Mouse (Mus musculus): ENCODE measurements around the gene Exoc3. TPM values are rescaled to one million over a fixed set of nuclear protein-coding genes. Genes with fewer than 3 reads are reported as not detected.

Gene Exoc3
- 76.5 and 90.5 TPM in 2 replicates for polyA plus RNA-seq (2014; fragmentation: Nextera tagmentation; extraction: Ambion mirVana)

GRCm38 (mm10) chr13:74208317-74208985 is at the start of gene Exoc3:
Gene Exoc3 (minus strand): TSS chr13:74208732.
- Histone ChIP-seq H3K4me2 (peak within 1 kb of the TSS; percentile 93), H3K9me3 (ENCODE audit: low read depth, low read length) (no peaks in the 10 kb centered on the region), H3K27me3 (ENCODE audit: insufficient read depth, low read length) (no peaks in the 10 kb centered on the region), H3K4me1 (ENCODE audit: insufficient read depth) (no peaks in the 10 kb centered on the region), H3K9ac (peak within 1 kb of the TSS; percentile 64), H3K36me3 (ENCODE audit: insufficient read depth) (peaks cover 18% of the 10 kb centered on the region), H3K27ac (ENCODE audit: low read depth) (peak within 1 kb of the TSS; percentile 89), H3K4me3 (ENCODE audit: low read depth, low read length) (peak within 1 kb of the TSS; percentile 62)
- ATAC-seq (ENCODE audit: insufficient read depth) (peak; percentile 98), DNase-seq (peak; percentile 94)
- no peak; the same call in 1 of the 2 replicates for TF ChIP-seq CTCF (IDR thresholded peaks at IDR 0.05; ENCODE audit: low read depth)
- WGBS = under 1% methylated on average over 39 of the region's 39 CpGs

- H3K9ac ChIP-seq = no peak overlapping the region
- DNase-seq (peak; percentile 23), ATAC-seq (ENCODE audit: insufficient read depth) (no peak)
- H3K4me3 ChIP-seq (ENCODE audit: low read depth, low read length) = no peak overlapping the region
- H3K4me2 ChIP-seq = no peak overlapping the region
- H3K4me1 ChIP-seq (ENCODE audit: insufficient read depth) = 0 out of 2 replicates have a peak, but pooled peaks cover 5% of the 10 kb centered on the region
- H3K27ac ChIP-seq (ENCODE audit: low read depth) = no peak overlapping the region
- H3K9me3 ChIP-seq (ENCODE audit: low read depth, low read length) = no peaks in the 10 kb centered on the region
- no peak for TF ChIP-seq CTCF (IDR thresholded peaks at IDR 0.05; ENCODE audit: low read depth)
- no peaks in the 10 kb centered on the region for H3K36me3 ChIP-seq (ENCODE audit: insufficient read depth)
- H3K27me3 ChIP-seq (ENCODE audit: insufficient read depth, low read length) = no peaks in the 10 kb centered on the region
Measured at GRCm38 (mm10) chr13:74246494-74246893, 38.0 kb upstream of the Exoc3 start.

GRCm38 (mm10) chr13:74245899-74246231 is 37.3 kb upstream of the Exoc3 start:
- ATAC-seq (ENCODE audit: insufficient read depth) (peak; percentile 63; the same call in 1 of the 2 replicates), DNase-seq (no peak)
- no peak overlapping the region for H3K4me3 ChIP-seq (ENCODE audit: low read depth, low read length)
- no peaks in the 10 kb centered on the region for H3K9me3 ChIP-seq (ENCODE audit: low read depth, low read length)
- H3K9ac ChIP-seq = no peak overlapping the region
- TF ChIP-seq CTCF (IDR thresholded peaks at IDR 0.05; ENCODE audit: low read depth) = no peak
- H3K27ac ChIP-seq (ENCODE audit: low read depth) = no peak overlapping the region
- no peaks in the 10 kb centered on the region for H3K27me3 ChIP-seq (ENCODE audit: insufficient read depth, low read length)
- peak overlapping the region; percentile 29 for H3K4me2 ChIP-seq
- H3K36me3 ChIP-seq (ENCODE audit: insufficient read depth) = no peaks in the 10 kb centered on the region
- 61% methylated on average over 4 of the region's 4 CpGs for WGBS
- H3K4me1 ChIP-seq (ENCODE audit: insufficient read depth) = 0 out of 2 replicates have a peak, but pooled peaks cover 5% of the 10 kb centered on the region

GRCm38 (mm10) chr13:74245214-74245898 is 36.8 kb upstream of the Exoc3 start:
- DNase-seq = peak; percentile 84
- H3K36me3 ChIP-seq (ENCODE audit: insufficient read depth) = no peaks in the 10 kb centered on the region
- H3K9ac ChIP-seq = no peak overlapping the region
- TF ChIP-seq CTCF (IDR thresholded peaks at IDR 0.05; ENCODE audit: low read depth) = no peak
- H3K27ac ChIP-seq (ENCODE audit: low read depth) = no peak overlapping the region
- whole genome bisulfite sequencing = 30% methylated on average over 17 of the region's 17 CpGs
- H3K4me1 ChIP-seq (ENCODE audit: insufficient read depth) = 0 out of 2 replicates have a peak, but pooled peaks cover 5% of the 10 kb centered on the region
- ATAC-seq (ENCODE audit: insufficient read depth) = peak; percentile 95
- H3K27me3 ChIP-seq (ENCODE audit: insufficient read depth, low read length) = no peaks in the 10 kb centered on the region
- no peak overlapping the region for H3K4me3 ChIP-seq (ENCODE audit: low read depth, low read length)
- H3K9me3 ChIP-seq (ENCODE audit: low read depth, low read length) = no peaks in the 10 kb centered on the region
- peak overlapping the region; percentile 29 for H3K4me2 ChIP-seq

- peak; percentile 63 for ATAC-seq (ENCODE audit: insufficient read depth)
- no peak for TF ChIP-seq CTCF (IDR thresholded peaks at IDR 0.05; ENCODE audit: low read depth)
- no peaks in the 10 kb centered on the region for H3K36me3 ChIP-seq (ENCODE audit: insufficient read depth)
- H3K9me3 ChIP-seq (ENCODE audit: low read depth, low read length) = no peaks in the 10 kb centered on the region
- DNase-seq = peak; percentile 20
- H3K27me3 ChIP-seq (ENCODE audit: insufficient read depth, low read length) = no peaks in the 10 kb centered on the region
- no peak overlapping the region for H3K27ac ChIP-seq (ENCODE audit: low read depth)
- no peak overlapping the region for H3K9ac ChIP-seq
- no peak overlapping the region for H3K4me3 ChIP-seq (ENCODE audit: low read depth, low read length)
- no peaks in the 10 kb centered on the region for H3K4me1 ChIP-seq (ENCODE audit: insufficient read depth)
- H3K4me2 ChIP-seq = no peak overlapping the region
- 53% methylated on average over 7 of the region's 7 CpGs for WGBS
Measured at GRCm38 (mm10) chr13:74237574-74237973, 29.0 kb upstream of the Exoc3 start.

- H3K27me3 ChIP-seq (ENCODE audit: insufficient read depth, low read length) = no peaks in the 10 kb centered on the region
- 32% methylated on average over 1 of the region's 1 CpGs for WGBS
- no peak for ATAC-seq (ENCODE audit: insufficient read depth)
- DNase-seq = no peak
- no peaks in the 10 kb centered on the region for H3K9me3 ChIP-seq (ENCODE audit: low read depth, low read length)
- H3K4me1 ChIP-seq (ENCODE audit: insufficient read depth) = no peaks in the 10 kb centered on the region
- no peaks in the 10 kb centered on the region for H3K36me3 ChIP-seq (ENCODE audit: insufficient read depth)
- H3K9ac ChIP-seq = no peak overlapping the region
- no peak overlapping the region for H3K27ac ChIP-seq (ENCODE audit: low read depth)
- no peak overlapping the region for H3K4me3 ChIP-seq (ENCODE audit: low read depth, low read length)
- no peak for TF ChIP-seq CTCF (IDR thresholded peaks at IDR 0.05; ENCODE audit: low read depth)
- H3K4me2 ChIP-seq = no peak overlapping the region
Measured at GRCm38 (mm10) chr13:74220659-74221058, 12.1 kb upstream of the Exoc3 start.

GRCm38 (mm10) chr13:74218441-74218840 is 9.9 kb upstream of the Exoc3 start:
- DNase-seq = no peak
- no peak for ATAC-seq (ENCODE audit: insufficient read depth)
- WGBS = 78% methylated on average over 3 of the region's 3 CpGs

More at GRCm38 (mm10) chr13:74218441-74218840, 9.9 kb upstream of the Exoc3 start:
- TF ChIP-seq CTCF (IDR thresholded peaks at IDR 0.05; ENCODE audit: low read depth) = no peak
- Histone ChIP-seq H3K27me3 (ENCODE audit: insufficient read depth, low read length) (no peaks in the 10 kb centered on the region), H3K4me3 (ENCODE audit: low read depth, low read length) (no peak overlapping the region), H3K9ac (no peak overlapping the region), H3K36me3 (ENCODE audit: insufficient read depth) (no peaks in the 10 kb centered on the region), H3K4me2 (no peak overlapping the region), H3K9me3 (ENCODE audit: low read depth, low read length) (no peaks in the 10 kb centered on the region), H3K27ac (ENCODE audit: low read depth) (no peak overlapping the region), H3K4me1 (ENCODE audit: insufficient read depth) (no peaks in the 10 kb centered on the region)
